Mouse (Mus musculus): ENCODE measurements around the gene Nol4l. TPM values are rescaled to one million over a fixed set of nuclear protein-coding genes. Genes with fewer than 3 reads are reported as not detected.

Gene Nol4l
- total and polyA plus RNA-seq, 3 experiments = 4.4 to 7.1 TPM; not detected in 1

GRCm38 (mm10) chr2:153421233-153421632 is 108.5 kb downstream of the Nol4l start:
- peak; percentile 36 for DNase-seq (ENCODE audit: low read depth, low spot score)
- H3K27me3 ChIP-seq (ENCODE audit: control insufficient read depth in 1 of 2, insufficient read depth in 2 of 2, low read length in 2 of 2) = no peaks in the 10 kb centered on the region
- H3K9ac ChIP-seq (ENCODE audit: control insufficient read depth, low read depth, low read length, poor library complexity, severe bottlenecking) = no peak overlapping the region
- H3K4me3 ChIP-seq (ENCODE audit: control insufficient read depth in 1 of 2, insufficient read depth in 1 of 2, low read depth in 2 of 2, low read length in 2 of 2) = no peak overlapping the region
- H3K79me2 ChIP-seq (ENCODE audit: control insufficient read depth, insufficient read depth, low read length, poor library complexity) = no peaks in the 10 kb centered on the region
- no peak overlapping the region for H3K27ac ChIP-seq (ENCODE audit: control insufficient read depth, low read depth, low read length)
- TF ChIP-seq MAX (IDR thresholded peaks at IDR 0.05; ENCODE audit: low read length) (no peak), KAT2A (conservative IDR thresholded peaks at IDR 0.05; ENCODE audit: low read depth, low read length) (no peak), RAD21 (IDR thresholded peaks at IDR 0.05; ENCODE audit: low read depth, low read length) (peak; percentile 48), SMC3 (IDR thresholded peaks at IDR 0.05; ENCODE audit: low read depth, low read length) (peak; percentile 73), USF2 (IDR thresholded peaks at IDR 0.05; ENCODE audit: borderline replicate concordance in 1 of 2, insufficient read depth in 1 of 2, low read depth in 1 of 2, low read length in 2 of 2) (no peak), MAFK (IDR thresholded peaks at IDR 0.05; ENCODE audit: borderline replicate concordance, low read depth, low read length) (no peak), TBP (IDR thresholded peaks at IDR 0.05; ENCODE audit: low read depth, low read length) (no peak), CTCF (IDR thresholded peaks at IDR 0.05 in 2 of 3, conservative IDR thresholded peaks at IDR 0.05 in 1 of 3; ENCODE audit: control insufficient read depth in 1 of 3, insufficient read depth in 1 of 3, low read depth in 2 of 3, low read length in 3 of 3, poor library complexity in 1 of 3, severe bottlenecking in 1 of 3) (peak; percentile 32 to 58 (median 46)), ZC3H11A (IDR thresholded peaks at IDR 0.05; ENCODE audit: low read depth, low read length) (peak; percentile 38; the same call in 1 of the 2 replicates)
- H3K4me1 ChIP-seq (ENCODE audit: control insufficient read depth in 1 of 2, insufficient read depth in 2 of 2, low read length in 2 of 2) = no peaks in the 10 kb centered on the region
- H3K9me3 ChIP-seq (replicated peaks; ENCODE audit: insufficient read depth, low read length) = no peaks in the 10 kb centered on the region
- no peaks in the 10 kb centered on the region for H3K36me3 ChIP-seq (ENCODE audit: control insufficient read depth in 1 of 2, insufficient read depth in 2 of 2, low read length in 2 of 2)

- Histone ChIP-seq H3K27me3 (ENCODE audit: control insufficient read depth in 1 of 2, insufficient read depth in 2 of 2, low read length in 2 of 2) (no peaks in the 10 kb centered on the region), H3K36me3 (ENCODE audit: control insufficient read depth in 1 of 2, insufficient read depth in 2 of 2, low read length in 2 of 2) (no peaks in the 10 kb centered on the region; a peak in 1 of 4 replicates), H3K9me3 (replicated peaks; ENCODE audit: insufficient read depth, low read length) (no peaks in the 10 kb centered on the region), H3K9ac (ENCODE audit: control insufficient read depth, low read depth, low read length, poor library complexity, severe bottlenecking) (no peak overlapping the region), H3K4me3 (ENCODE audit: control insufficient read depth in 1 of 2, insufficient read depth in 1 of 2, low read depth in 2 of 2, low read length in 2 of 2) (no peak overlapping the region), H3K27ac (ENCODE audit: control insufficient read depth, low read depth, low read length) (no peak overlapping the region), H3K4me1 (ENCODE audit: control insufficient read depth in 1 of 2, insufficient read depth in 2 of 2, low read length in 2 of 2) (no peaks in the 10 kb centered on the region), H3K79me2 (ENCODE audit: control insufficient read depth, insufficient read depth, low read length, poor library complexity) (no peaks in the 10 kb centered on the region)
- no peak for TF ChIP-seq ZKSCAN1 (IDR thresholded peaks at IDR 0.05; ENCODE audit: low read depth, low read length)
- no peak for TF ChIP-seq MXI1 (IDR thresholded peaks at IDR 0.05; ENCODE audit: low read depth, low read length)
- no peak for TF ChIP-seq CHD2 (IDR thresholded peaks at IDR 0.05; ENCODE audit: low read length)
- no peak for TF ChIP-seq UBTF (IDR thresholded peaks at IDR 0.05; ENCODE audit: borderline replicate concordance, insufficient read depth, low read depth, low read length)
- no peak for TF ChIP-seq MYC (IDR thresholded peaks at IDR 0.05; ENCODE audit: low read depth, low read length)
- no peak for TF ChIP-seq ZMIZ1 (IDR thresholded peaks at IDR 0.05; ENCODE audit: low read depth, low read length)
- no peak for TF ChIP-seq EP300 (IDR thresholded peaks at IDR 0.05; ENCODE audit: low read depth in 1 of 2, low read length in 2 of 2)
- no peak for TF ChIP-seq MYB (IDR thresholded peaks at IDR 0.05; ENCODE audit: low read depth, low read length)
- no peak for TF ChIP-seq USF1 (IDR thresholded peaks at IDR 0.05; ENCODE audit: low read depth, low read length)
- no peak for TF ChIP-seq SIN3A (IDR thresholded peaks at IDR 0.05; ENCODE audit: low read length)
- no peak for TF ChIP-seq MAZ (IDR thresholded peaks at IDR 0.05; ENCODE audit: low read depth, low read length)
- TF ChIP-seq TAL1 (IDR thresholded peaks at IDR 0.05; ENCODE audit: low read length) = no peak
- no peak for TF ChIP-seq GABPA (IDR thresholded peaks at IDR 0.05; ENCODE audit: low read depth, low read length)
- no peak for TF ChIP-seq SMC3 (IDR thresholded peaks at IDR 0.05; ENCODE audit: low read depth, low read length)
- no peak for TF ChIP-seq ETS1 (IDR thresholded peaks at IDR 0.05; ENCODE audit: low read depth, low read length)
- TF ChIP-seq GATA1 (IDR thresholded peaks at IDR 0.05; ENCODE audit: low read depth, low read length) = no peak
- TF ChIP-seq NRF1 (IDR thresholded peaks at IDR 0.05; ENCODE audit: insufficient read depth, low read depth, low read length, poor library complexity, severe bottlenecking) = no peak
- no peak for DNase-seq (ENCODE audit: low read depth, low spot score)
Measured at GRCm38 (mm10) chr2:153418381-153418780, 111.4 kb downstream of the Nol4l start.

Measured in MEL (cell line).